Mouse (Mus musculus): Measurements from ENCODE around the gene Becn1.

DNA sequence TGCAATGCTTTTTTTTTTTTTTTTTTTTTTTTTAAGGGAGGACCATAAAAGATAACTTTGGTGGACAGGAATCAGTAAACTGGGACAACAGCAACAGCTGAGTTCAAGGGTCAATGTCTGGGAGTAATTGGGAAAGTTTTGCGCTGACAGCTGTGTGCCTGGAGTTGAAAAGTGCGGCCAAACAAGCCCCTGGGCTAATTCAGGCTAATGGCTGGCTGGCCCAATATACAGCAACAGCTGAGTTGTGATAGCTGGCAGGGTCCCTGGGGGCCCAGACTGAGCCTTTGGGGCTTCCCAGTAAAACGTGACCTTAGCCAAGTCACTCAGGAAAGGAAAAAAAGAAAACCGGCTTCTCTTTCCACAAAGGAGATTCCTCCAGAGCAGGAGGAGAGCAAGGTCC lies 57.0 kb downstream of the Becn1 start:
- TF ChIP-seq CTCF (IDR thresholded peaks at IDR 0.05; ENCODE audit: low read depth) (no peak), EP300 (IDR thresholded peaks at IDR 0.05; ENCODE audit: low read depth) (no peak)
